Mouse (Mus musculus): ENCODE measurements around the gene Npas3.

DNA sequence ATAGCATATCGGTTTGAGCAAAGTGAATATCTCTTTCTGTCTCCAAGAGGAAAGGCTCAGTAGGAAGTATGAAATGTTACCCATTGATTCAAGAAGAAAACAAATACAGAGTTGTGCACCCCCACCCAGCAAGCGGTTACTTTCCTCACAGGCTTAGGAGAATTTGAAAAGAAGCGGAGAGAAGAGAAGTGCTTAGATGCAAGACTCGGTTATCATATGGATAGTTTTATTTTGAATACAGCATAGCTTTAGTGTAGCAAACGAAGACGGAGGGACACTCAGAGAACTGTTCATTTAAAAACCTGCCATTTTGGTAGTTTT, 5.6 kb downstream of the Npas3 start:
- no peak for TF ChIP-seq POLR2A (IDR thresholded peaks at IDR 0.05; ENCODE audit: insufficient read depth, low read depth, low read length)
- no peak for TF ChIP-seq CTCF (IDR thresholded peaks at IDR 0.05)
- no peak for TF ChIP-seq EP300 (IDR thresholded peaks at IDR 0.05; ENCODE audit: insufficient read depth, low read depth, low read length)

Measured in heart, adult 2 months (tissue).